In genomic region chr5:21412056-21412455, GRCm38 (mm10) we compare ENCODE assay signal across 18 mouse cellular contexts. TPM values are rescaled to one million over a fixed set of nuclear protein-coding genes. Genes with fewer than 3 reads are reported as not detected.
A peak's percentile ranks its signal among the peaks of the same experiment; 100 is the strongest.
DNase-seq lines count a peak whose midpoint lies in the region; ATAC-seq lines count a peak whose summit lies in the region.
"Had no signal": no experiment of that assay in that cellular context is flagged by ENCODE, and none has a peak within 500 bp of the region (broad histone marks: within the 10 kb centered on the region; RNA-seq: fewer than 3 reads in every experiment).

No protein-coding gene starts in this region.

- no peaks in the 10 kb centered on the region for H3K9me3 ChIP-seq in embryonic facial prominence, embryonic 11.5 days (replicated peaks; ENCODE audit: control insufficient read depth, low read length)
- peaks cover 3% of the 10 kb centered on the region; the same call in 1 of the 2 replicates for H3K9me3 ChIP-seq in embryonic facial prominence, embryonic 10.5 days
- H3K9me3 ChIP-seq in hindbrain, embryonic 16.5 days (ENCODE audit: control insufficient read depth, low read length) = no peaks in the 10 kb centered on the region
- H3K9me3 ChIP-seq in midbrain, embryonic 14.5 days (ENCODE audit: control insufficient read depth, low read length) = no peaks in the 10 kb centered on the region
- H3K9me3 ChIP-seq: heart, embryonic 15.5 days; hindbrain, embryonic 15.5 days; limb, embryonic 13.5 days; neural tube, embryonic 15.5 days had no signal

- WGBS in embryonic facial prominence, embryonic 11.5 days = 65% methylated on average over 5 of the region's 5 CpGs
- 72% methylated on average over 5 of the region's 5 CpGs for WGBS in embryonic facial prominence, embryonic 10.5 days
- WGBS in hindbrain, embryonic 16.5 days = 77% methylated on average over 5 of the region's 5 CpGs
- 85% methylated on average over 5 of the region's 5 CpGs for WGBS in midbrain, embryonic 14.5 days

- no peak overlapping the region for H3K9ac ChIP-seq in embryonic facial prominence, embryonic 11.5 days (replicated peaks; ENCODE audit: low read length)
- H3K9ac ChIP-seq in hindbrain, embryonic 16.5 days (ENCODE audit: low read depth, low read length) = no peak overlapping the region
- H3K9ac ChIP-seq in midbrain, embryonic 14.5 days (replicated peaks; ENCODE audit: low read length) = no peak overlapping the region
- H3K9ac ChIP-seq: heart, embryonic 15.5 days; hindbrain, embryonic 15.5 days; limb, embryonic 13.5 days; neural tube, embryonic 15.5 days had no signal

- H3K27me3 ChIP-seq in embryonic facial prominence, embryonic 11.5 days (ENCODE audit: control insufficient read depth, insufficient read depth, low read length) = no peaks in the 10 kb centered on the region
- H3K27me3 ChIP-seq in embryonic facial prominence, embryonic 10.5 days (replicated peaks; ENCODE audit: low read depth, poor library complexity, severe bottlenecking) = no peaks in the 10 kb centered on the region
- H3K27me3 ChIP-seq in hindbrain, embryonic 16.5 days (replicated peaks; ENCODE audit: control insufficient read depth, insufficient read depth, low read length) = no peaks in the 10 kb centered on the region
- H3K27me3 ChIP-seq in midbrain, embryonic 14.5 days (ENCODE audit: control insufficient read depth, insufficient read depth, low read length) = no peaks in the 10 kb centered on the region
- H3K27me3 ChIP-seq: heart, embryonic 15.5 days; hindbrain, embryonic 15.5 days; limb, embryonic 13.5 days; neural tube, embryonic 15.5 days had no signal

- no peaks in the 10 kb centered on the region for H3K36me3 ChIP-seq in embryonic facial prominence, embryonic 11.5 days (replicated peaks; ENCODE audit: control insufficient read depth, insufficient read depth, low read depth, low read length)
- no peaks in the 10 kb centered on the region for H3K36me3 ChIP-seq in embryonic facial prominence, embryonic 10.5 days (replicated peaks)
- no peaks in the 10 kb centered on the region for H3K36me3 ChIP-seq in hindbrain, embryonic 16.5 days (ENCODE audit: control insufficient read depth, insufficient read depth, low read length)
- no peaks in the 10 kb centered on the region for H3K36me3 ChIP-seq in midbrain, embryonic 14.5 days (ENCODE audit: control insufficient read depth, insufficient read depth, low read length)
- H3K36me3 ChIP-seq: heart, embryonic 15.5 days; hindbrain, embryonic 15.5 days; limb, embryonic 13.5 days; neural tube, embryonic 15.5 days had no signal

- no peak overlapping the region for H3K4me2 ChIP-seq in embryonic facial prominence, embryonic 11.5 days (ENCODE audit: low read depth, low read length)
- H3K4me2 ChIP-seq in hindbrain, embryonic 16.5 days (ENCODE audit: low read length) = no peak overlapping the region
- H3K4me2 ChIP-seq in midbrain, embryonic 14.5 days (ENCODE audit: low read length) = no peak overlapping the region
- H3K4me2 ChIP-seq: heart, embryonic 15.5 days; hindbrain, embryonic 15.5 days; limb, embryonic 13.5 days; neural tube, embryonic 15.5 days had no signal

- H3K27ac ChIP-seq in embryonic facial prominence, embryonic 11.5 days (replicated peaks; ENCODE audit: low read depth, low read length) = no peak overlapping the region
- no peak overlapping the region for H3K27ac ChIP-seq in embryonic facial prominence, embryonic 10.5 days (replicated peaks)
- H3K27ac ChIP-seq in hindbrain, embryonic 16.5 days (ENCODE audit: low read depth, low read length) = no peak overlapping the region
- H3K27ac ChIP-seq in midbrain, embryonic 14.5 days (replicated peaks; ENCODE audit: low read depth, low read length) = no peak overlapping the region
- H3K27ac ChIP-seq: heart, embryonic 15.5 days; hindbrain, embryonic 15.5 days; limb, embryonic 13.5 days; neural tube, embryonic 15.5 days had no signal

- no peaks in the 10 kb centered on the region for H3K4me1 ChIP-seq in embryonic facial prominence, embryonic 11.5 days (ENCODE audit: control insufficient read depth, insufficient read depth, low read length)
- H3K4me1 ChIP-seq in embryonic facial prominence, embryonic 10.5 days = no peaks in the 10 kb centered on the region
- H3K4me1 ChIP-seq in hindbrain, embryonic 16.5 days (ENCODE audit: control insufficient read depth, insufficient read depth, low read depth, low read length) = no peaks in the 10 kb centered on the region
- no peaks in the 10 kb centered on the region for H3K4me1 ChIP-seq in midbrain, embryonic 14.5 days (ENCODE audit: control insufficient read depth, insufficient read depth, low read length)
- H3K4me1 ChIP-seq: heart, embryonic 15.5 days; hindbrain, embryonic 15.5 days; limb, embryonic 13.5 days; neural tube, embryonic 15.5 days had no signal

- intact Hi-C loops in heart, postnatal 14 days (cut with DNase I) = no loop called here

- no peak for ATAC-seq in embryonic facial prominence, embryonic 11.5 days (replicated peaks; ENCODE audit: insufficient number of reproducible peaks, low FRiP score, low TSS enrichment, low read depth)
- peak; percentile 72 for ATAC-seq in common myeloid progenitor, adult 5-6 weeks (replicated peaks; ENCODE audit: low read depth, poor library complexity, severe bottlenecking)
- ATAC-seq in megakaryocyte progenitor cell, adult 5-6 weeks (replicated peaks; ENCODE audit: poor library complexity) = peak; percentile 75
- no peak for ATAC-seq in hindbrain, embryonic 16.5 days
- ATAC-seq in midbrain, embryonic 14.5 days (ENCODE audit: low FRiP score, low TSS enrichment) = no peak

- H3K4me3 ChIP-seq in embryonic facial prominence, embryonic 11.5 days (ENCODE audit: low read depth, low read length) = no peak overlapping the region
- no peak overlapping the region for H3K4me3 ChIP-seq in embryonic facial prominence, embryonic 10.5 days
- no peak overlapping the region for H3K4me3 ChIP-seq in hindbrain, embryonic 16.5 days (ENCODE audit: low read length)
- H3K4me3 ChIP-seq in midbrain, embryonic 14.5 days (replicated peaks; ENCODE audit: low read depth, low read length) = no peak overlapping the region
- H3K4me3 ChIP-seq: erythroblast, embryonic 14.5 days; heart, embryonic 15.5 days; hindbrain, embryonic 15.5 days; limb, embryonic 13.5 days; neural tube, embryonic 15.5 days had no signal

- DNase-seq in embryonic facial prominence, embryonic 11.5 days (ENCODE audit: low spot score) = peak; percentile 38
- no peak for DNase-seq in embryonic facial prominence, embryonic 10.5 days (ENCODE audit: low spot score)
- peak; percentile 83 for DNase-seq in CD4-positive helper T cell, adult 2 months (ENCODE audit: low read depth, low spot score)
- no peak for DNase-seq in heart, postnatal 14 days
- DNase-seq in midbrain, embryonic 14.5 days = no peak
- DNase-seq: cerebellum, adult 8-10 months; embryo, embryonic 11 days; kidney, adult 9 months; right cerebral cortex, adult 18-20 months had no signal

RNA-seq across cellular contexts. Expression of gene Ccdc146, which starts 12.4 kb away (rescaled TPM):
- 0.45 TPM in 1 of 2 replicates, not detected in the other for polyA plus RNA-seq in embryonic facial prominence, embryonic 11.5 days (2014; fragmentation: Nextera tagmentation; extraction: Ambion mirVana)
- polyA plus RNA-seq in embryonic facial prominence, embryonic 10.5 days (2016; fragmentation: Nextera tagmentation; extraction: Ambion mirVana) = 0.16 TPM in 1 of 2 replicates, not detected in the other
- total RNA-seq in common myeloid progenitor, adult 5-6 weeks (2017) = not detected in 2 replicates
- total RNA-seq in megakaryocyte progenitor cell, adult 5-6 weeks (2015) = not detected in 2 replicates
- total RNA-seq in megakaryocyte progenitor cell, adult 5-6 weeks (2017) = 0.51 and 0.83 TPM in 2 replicates
- 0.75 and 0.76 TPM in 2 replicates for polyA plus RNA-seq in hindbrain, embryonic 16.5 days (2015; fragmentation: Nextera tagmentation; extraction: Ambion mirVana)
- total RNA-seq in heart, postnatal 14 days (2021) = 1 to 10 TPM; 2.8 to 3.8 TPM
- polyA plus RNA-seq in midbrain, embryonic 14.5 days (2014; fragmentation: Nextera tagmentation; extraction: Ambion mirVana) = 0.07 and 0.36 TPM in 2 replicates
- total RNA-seq: left cerebral cortex, adult 18-20 months had no signal
- polyA plus RNA-seq: erythroblast, embryonic 14.5 days; limb, embryonic 13.5 days had no signal

RNA-seq across cellular contexts. Expression of gene Fam185a, which starts 12.7 kb away (rescaled TPM):
- 5.9 and 6.9 TPM in 2 replicates for polyA plus RNA-seq in embryonic facial prominence, embryonic 11.5 days (2014; fragmentation: Nextera tagmentation; extraction: Ambion mirVana)
- polyA plus RNA-seq in embryonic facial prominence, embryonic 10.5 days (2016; fragmentation: Nextera tagmentation; extraction: Ambion mirVana) = 6.0 and 7.2 TPM in 2 replicates
- 10.9 and 13.1 TPM in 2 replicates for total RNA-seq in common myeloid progenitor, adult 5-6 weeks (2017)
- 9.1 and 14.7 TPM in 2 replicates for total RNA-seq in megakaryocyte progenitor cell, adult 5-6 weeks (2015)
- total RNA-seq in megakaryocyte progenitor cell, adult 5-6 weeks (2017) = 15.2 and 17.2 TPM in 2 replicates
- 9.0 and 10.3 TPM in 2 replicates for polyA plus RNA-seq in hindbrain, embryonic 16.5 days (2015; fragmentation: Nextera tagmentation; extraction: Ambion mirVana)
- 10 to 100 TPM; 11.5 to 12.9 TPM for total RNA-seq in heart, postnatal 14 days (2021)
- polyA plus RNA-seq in midbrain, embryonic 14.5 days (2014; fragmentation: Nextera tagmentation; extraction: Ambion mirVana) = 7.9 and 8.4 TPM in 2 replicates
- polyA plus RNA-seq: erythroblast, embryonic 14.5 days had no signal

RNA-seq across cellular contexts. Expression of gene Fgl2, which starts 39.6 kb away (rescaled TPM):
- 0.98 and 1.3 TPM in 2 replicates for polyA plus RNA-seq in embryonic facial prominence, embryonic 11.5 days (2014; fragmentation: Nextera tagmentation; extraction: Ambion mirVana)
- 0.49 and 1.1 TPM in 2 replicates for polyA plus RNA-seq in embryonic facial prominence, embryonic 10.5 days (2016; fragmentation: Nextera tagmentation; extraction: Ambion mirVana)
- 17.9 and 20.7 TPM in 2 replicates for total RNA-seq in common myeloid progenitor, adult 5-6 weeks (2017)
- 67.9 and 69.9 TPM in 2 replicates for total RNA-seq in megakaryocyte progenitor cell, adult 5-6 weeks (2015)
- 77.0 and 79.6 TPM in 2 replicates for total RNA-seq in megakaryocyte progenitor cell, adult 5-6 weeks (2017)
- polyA plus RNA-seq in hindbrain, embryonic 16.5 days (2015; fragmentation: Nextera tagmentation; extraction: Ambion mirVana) = 3.1 and 4.9 TPM in 2 replicates
- total RNA-seq in heart, postnatal 14 days (2021) = 10 to 100 TPM; 34.2 to 38.5 TPM
- 1.8 and 2.3 TPM in 2 replicates for polyA plus RNA-seq in midbrain, embryonic 14.5 days (2014; fragmentation: Nextera tagmentation; extraction: Ambion mirVana)
- polyA plus RNA-seq: erythroblast, embryonic 14.5 days had no signal

Comparison
In these comparisons a context has a peak if more than half of its experiments do, and no peak if none do; other contexts are left out.
1. DNase-seq: peak in embryonic facial prominence, embryonic 11.5 days (single experiment) and CD4-positive helper T cell, adult 2 months (single experiment); none in embryonic facial prominence, embryonic 10.5 days (single experiment), heart, postnatal 14 days (0 of 2) and midbrain, embryonic 14.5 days (single experiment).
2. ATAC-seq: peak in common myeloid progenitor, adult 5-6 weeks (single experiment) and megakaryocyte progenitor cell, adult 5-6 weeks (single experiment); none in embryonic facial prominence, embryonic 11.5 days (single experiment), hindbrain, embryonic 16.5 days (single experiment) and midbrain, embryonic 14.5 days (single experiment).